Mouse (Mus musculus) common myeloid progenitor, adult 5-6 weeks (primary cell): ENCODE measurements around the gene Nphp4. TPM values are rescaled to one million over a fixed set of nuclear protein-coding genes. Genes with fewer than 3 reads are reported as not detected.

ENCODE experiments used
- ATAC-seq: replicated peaks from 2 replicates; pipeline ENCODE4 v1.8.0; 2016; ENCODE audit warnings: low read depth, mild to moderate bottlenecking, moderate TSS enrichment, inconsistent platforms; ENCODE audit not compliant: poor library complexity, severe bottlenecking
- total RNA-seq: library from RNA; stranded (forward); fragments of 200-1000, 187-1606 nt; gene quantifications from 2 replicates; pipeline ENCODE4 v1.2.3, GENCODE M21; 2017

Nphp4 gene
- 0.41 TPM in 1 of 2 replicates, not detected in the other for total RNA-seq

GRCm38 (mm10) chr4:152476427-152477023 is at the start of gene Nphp4:
Gene Nphp4, plus strand, starts transcription at chr4:152476706.
- no peak for ATAC-seq

DNA sequence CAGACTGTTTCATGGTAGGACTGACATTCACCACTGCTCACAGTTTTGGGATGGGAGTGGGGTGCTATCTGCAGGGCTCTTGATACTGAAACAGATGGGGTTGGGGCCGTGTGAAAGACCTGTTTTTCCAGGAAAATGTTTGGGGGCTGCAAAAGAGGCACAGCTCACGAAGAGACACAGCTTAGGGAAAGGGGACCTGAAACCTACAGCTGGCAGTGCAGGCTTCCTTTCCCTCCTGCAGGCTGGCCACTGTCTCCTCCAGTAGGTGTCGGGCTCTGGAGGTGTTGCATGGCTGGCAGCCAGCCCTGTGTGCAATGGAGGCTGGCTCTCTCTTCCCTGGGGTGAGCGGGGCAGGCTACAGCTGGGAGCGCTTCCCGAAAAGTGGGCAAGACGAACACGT is 48.2 kb upstream of the Nphp4 start:
- no peak for ATAC-seq

- peak; percentile 28; the same call in 1 of the 2 replicates for ATAC-seq
Measured at GRCm38 (mm10) chr4:152432308-152432707, 44.2 kb upstream of the Nphp4 start.

DNA sequence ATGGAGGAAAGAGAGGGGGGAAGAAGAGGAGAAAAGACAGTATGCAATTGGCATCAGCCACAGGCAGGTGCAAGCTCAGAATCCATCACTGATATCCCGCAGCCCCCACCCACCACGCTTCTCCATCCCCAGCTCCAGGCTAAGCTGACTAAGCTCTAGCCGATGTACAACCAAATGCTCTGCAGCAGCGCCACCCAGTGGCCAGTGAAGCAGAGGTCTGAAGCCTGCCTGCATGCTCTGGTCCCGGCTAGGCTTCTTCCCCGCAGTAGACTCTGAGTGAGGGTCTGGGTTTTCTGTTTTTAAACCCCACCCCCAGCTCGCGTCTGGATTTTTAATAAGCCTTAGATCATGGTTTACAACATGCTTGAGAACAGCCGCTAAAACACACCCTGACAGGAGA is 41.7 kb upstream of the Nphp4 start:
- peak; percentile 83 for ATAC-seq

GRCm38 (mm10) chr4:152435255-152435654 is 41.3 kb upstream of the Nphp4 start:
- ATAC-seq = peak; percentile 72

GRCm38 (mm10) chr4:152440882-152441281 is 35.6 kb upstream of the Nphp4 start:
- peak; percentile 42; the same call in 1 of the 2 replicates for ATAC-seq

- ATAC-seq = no peak
Measured at GRCm38 (mm10) chr4:152441536-152441935, 35.0 kb upstream of the Nphp4 start.

DNA sequence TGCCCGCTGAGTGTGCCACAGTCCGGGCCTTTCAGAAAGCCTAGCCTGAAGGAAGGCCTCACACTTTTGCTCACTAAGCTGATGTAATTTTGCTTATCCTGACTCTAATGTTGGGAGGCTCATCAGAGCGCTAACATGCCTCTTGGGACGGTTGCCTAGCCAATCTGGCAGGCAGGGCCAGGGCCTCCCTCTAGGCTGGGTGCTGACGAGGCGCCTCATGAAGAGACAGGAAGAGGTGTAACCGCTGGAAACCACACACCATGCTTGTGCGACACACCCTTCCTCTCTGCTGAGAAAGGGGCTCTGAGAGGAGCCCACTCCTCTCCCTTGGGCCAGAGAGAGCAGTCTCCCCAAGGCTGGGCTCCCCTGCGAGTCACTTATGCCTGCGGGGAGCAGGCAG is 30.3 kb upstream of the Nphp4 start:
- peak; percentile 67 for ATAC-seq

DNA sequence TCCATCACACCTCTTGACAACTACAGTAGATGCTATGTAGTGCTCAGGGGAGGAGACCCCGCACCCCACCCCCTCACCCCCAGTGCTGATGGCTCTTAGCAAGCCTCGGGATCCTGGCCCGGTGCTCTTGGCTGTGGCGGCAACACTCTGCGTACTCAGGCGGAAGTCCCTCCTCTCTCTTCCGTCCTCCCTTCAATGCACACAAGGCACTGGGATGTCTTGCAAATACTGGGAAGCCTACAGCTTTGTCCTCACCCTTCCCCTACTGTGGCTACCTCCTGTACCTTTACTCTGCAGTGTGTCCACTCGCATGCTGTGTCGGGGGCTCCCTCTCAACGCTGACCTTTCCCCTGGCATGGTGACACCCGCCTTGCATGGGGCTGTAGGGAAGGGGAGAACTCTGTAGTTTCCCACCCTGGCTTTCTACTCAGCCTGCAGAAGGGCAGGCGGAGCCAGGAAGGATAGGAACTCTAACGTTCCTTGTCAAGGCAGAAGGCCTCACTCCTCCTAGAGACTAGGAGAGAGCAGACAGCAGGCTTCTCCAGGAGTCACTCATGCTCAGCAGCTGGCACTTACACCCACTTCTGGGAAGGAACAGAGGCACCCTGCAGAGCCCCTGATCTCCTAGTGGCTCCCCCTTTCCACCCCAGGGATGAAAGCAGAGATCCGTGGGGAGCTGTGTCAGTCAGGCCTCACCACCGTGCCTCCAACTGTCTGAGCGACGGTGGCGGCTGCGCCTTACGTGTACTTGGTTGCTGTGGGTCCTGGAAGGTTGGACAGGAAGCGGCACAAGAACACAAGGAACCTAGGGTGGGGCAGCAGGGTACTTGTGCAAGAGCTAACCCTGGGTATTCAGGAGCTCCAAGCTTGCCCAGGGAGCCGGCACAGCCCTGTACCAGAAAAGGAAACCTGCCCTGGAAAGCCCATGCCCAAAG is 28.5 kb upstream of the Nphp4 start:
- peak; percentile 48 for ATAC-seq

- peak; percentile 90 for ATAC-seq
Measured at GRCm38 (mm10) chr4:152448666-152449018, 27.9 kb upstream of the Nphp4 start.

DNA sequence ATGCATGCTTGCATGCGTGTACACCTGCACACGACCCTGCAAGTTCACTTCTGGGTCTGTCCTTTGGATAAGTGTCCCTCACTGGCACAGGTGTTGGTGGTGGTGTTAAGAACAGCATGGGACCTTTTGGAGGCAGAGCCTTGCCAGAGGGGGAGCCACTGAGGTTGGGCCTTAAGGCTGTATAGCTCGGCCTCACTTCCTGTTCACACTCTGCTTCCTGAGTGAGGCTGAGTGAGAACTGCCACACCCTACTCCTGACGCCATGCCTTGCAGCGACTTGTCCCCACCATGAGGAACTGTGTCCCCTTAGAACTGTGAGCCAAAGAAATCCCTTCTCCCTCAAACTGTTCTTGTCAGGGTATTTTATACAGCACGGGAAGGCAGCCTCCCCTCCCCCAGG is 25.1 kb upstream of the Nphp4 start:
- ATAC-seq = no peak

GRCm38 (mm10) chr4:152453079-152453478 is 23.4 kb upstream of the Nphp4 start:
- no peak for ATAC-seq

DNA sequence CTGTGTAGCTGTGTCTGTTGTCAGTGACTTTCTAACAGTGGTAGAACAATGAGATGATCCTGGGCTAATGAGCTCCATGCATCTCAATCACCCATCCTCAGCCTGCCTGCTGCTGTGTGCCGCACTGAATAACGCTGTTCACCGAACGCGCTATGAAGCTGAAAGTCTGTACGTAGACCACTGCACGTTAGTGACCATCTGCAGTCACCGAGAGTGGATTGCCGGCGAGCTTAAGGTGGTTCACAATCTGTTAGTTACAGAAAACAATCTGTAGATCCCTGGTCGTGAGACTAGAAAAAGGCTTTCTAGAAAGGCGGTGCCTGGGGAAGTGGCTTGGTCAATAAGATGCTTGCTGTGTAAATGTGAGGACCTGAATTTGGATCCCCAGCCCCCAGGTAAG is 22.4 kb upstream of the Nphp4 start:
- no peak for ATAC-seq

DNA sequence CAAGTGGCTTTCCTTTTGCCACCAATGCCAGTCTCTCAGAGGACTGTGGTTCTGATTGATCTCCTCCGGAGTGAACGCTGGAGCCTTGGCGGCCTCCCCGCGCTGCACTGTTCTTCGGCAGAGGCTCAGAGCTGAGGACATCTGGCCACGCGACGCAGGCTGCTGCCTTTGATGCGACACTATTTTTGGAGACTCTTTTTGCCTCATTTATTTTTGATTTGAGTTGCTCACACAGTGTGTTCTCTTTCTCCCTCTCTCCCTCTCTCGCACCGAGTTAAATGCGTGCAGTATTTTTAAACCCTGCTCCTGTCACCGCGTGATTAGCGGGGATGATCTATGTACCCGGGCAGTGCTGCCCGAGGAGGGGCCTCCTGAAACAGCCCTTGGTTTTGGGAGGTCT is 19.9 kb upstream of the Nphp4 start:
- no peak for ATAC-seq

GRCm38 (mm10) chr4:152457673-152458072 is 18.8 kb upstream of the Nphp4 start:
- no peak for ATAC-seq

GRCm38 (mm10) chr4:152462516-152462915 is 14.0 kb upstream of the Nphp4 start:
- no peak for ATAC-seq

DNA sequence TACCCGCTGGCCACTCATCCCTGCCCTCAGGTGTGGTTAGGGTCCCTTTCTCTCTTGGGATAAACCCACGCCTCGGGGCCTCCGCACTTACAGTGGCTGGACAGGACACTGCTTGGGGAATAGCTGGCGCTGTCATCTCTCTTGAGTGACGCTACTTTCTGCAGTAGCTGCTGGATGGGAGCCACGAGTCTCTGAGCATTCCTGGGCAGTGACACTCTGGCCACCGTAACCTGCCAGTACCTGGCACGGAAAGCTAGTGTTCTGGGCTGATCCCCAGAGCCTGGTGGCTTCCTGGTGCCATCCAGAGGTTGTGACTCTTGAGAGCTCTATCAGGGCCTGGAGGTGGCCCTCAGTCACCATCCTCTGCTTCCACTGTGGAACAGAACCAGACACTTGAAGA is 13.4 kb upstream of the Nphp4 start:
- ATAC-seq = no peak

DNA sequence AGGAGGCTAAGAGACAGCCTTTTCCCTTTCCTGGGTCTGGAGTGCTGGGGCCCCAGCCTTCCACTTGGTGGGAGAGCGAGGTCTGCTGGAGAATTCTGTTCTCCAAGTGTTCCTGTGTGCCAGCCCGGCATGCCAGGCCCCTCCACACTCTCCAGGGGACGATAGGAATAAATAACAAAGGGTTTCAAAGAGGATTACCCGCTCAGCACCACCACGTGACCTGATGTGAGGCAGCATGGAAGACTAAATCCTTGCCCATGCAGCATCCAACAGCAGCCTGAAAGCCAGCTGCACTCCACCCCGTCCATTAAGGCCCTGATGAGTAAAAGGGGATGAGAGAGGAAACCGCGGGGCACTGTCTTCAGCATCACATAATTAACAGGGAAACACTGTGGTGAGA is 11.4 kb upstream of the Nphp4 start:
- no peak for ATAC-seq

GRCm38 (mm10) chr4:152466601-152467000 is 9.9 kb upstream of the Nphp4 start:
- ATAC-seq = no peak

- no peak for ATAC-seq
Measured at GRCm38 (mm10) chr4:152467951-152468350, 8.6 kb upstream of the Nphp4 start.

- no peak for ATAC-seq
Measured at GRCm38 (mm10) chr4:152475941-152476340, 565 bp upstream of the Nphp4 start.

GRCm38 (mm10) chr4:152477106-152477465 is 580 bp downstream of the Nphp4 start:
- ATAC-seq = no peak
